Mouse (Mus musculus) CH12F3 (cell line): ENCODE measurements around the gene Adprhl2.

ENCODE experiments used
- in situ Hi-C: fragments of 300-500 bp; cut with MboI; formaldehyde crosslinking; loops from 2 replicates; pipeline ENCODE4 v1.14.3; 2020; ENCODE audit warnings: low sequenced_read_pairs

Adprhl2 gene

GRCm38 (mm10) chr4:126321111-126321853 is at the start of gene Adprhl2:
Gene Adprhl2 (minus strand): TSS chr4:126321703.
- in situ Hi-C loops = loop anchor here (10.0 kb wide), 1 partner anchor 224 kb away; no protein-coding TSS in a partner anchor

GRCm38 (mm10) chr4:126360069-126360468 is 38.6 kb upstream of the Adprhl2 start:
- in situ Hi-C loops = no loop called here

DNA sequence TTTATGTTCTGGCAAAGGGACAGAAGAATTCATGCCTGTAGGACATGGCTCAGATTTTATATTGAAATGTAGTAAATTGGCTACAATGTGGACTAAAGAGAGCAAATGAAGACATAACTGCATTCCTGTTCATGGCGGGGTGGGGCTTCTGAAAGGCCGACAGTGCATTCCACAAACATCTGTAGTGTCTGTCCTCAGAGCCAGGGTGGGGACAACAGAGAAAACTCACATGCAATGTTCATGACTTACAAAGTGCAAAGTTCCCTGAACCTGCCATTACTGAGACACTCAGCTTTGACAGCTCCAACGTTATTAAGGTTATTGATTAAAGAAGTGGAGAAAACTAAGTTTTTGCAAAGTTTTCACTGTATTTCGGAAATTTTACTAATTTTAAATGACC is 21.9 kb upstream of the Adprhl2 start:
- in situ Hi-C loops = no loop called here

DNA sequence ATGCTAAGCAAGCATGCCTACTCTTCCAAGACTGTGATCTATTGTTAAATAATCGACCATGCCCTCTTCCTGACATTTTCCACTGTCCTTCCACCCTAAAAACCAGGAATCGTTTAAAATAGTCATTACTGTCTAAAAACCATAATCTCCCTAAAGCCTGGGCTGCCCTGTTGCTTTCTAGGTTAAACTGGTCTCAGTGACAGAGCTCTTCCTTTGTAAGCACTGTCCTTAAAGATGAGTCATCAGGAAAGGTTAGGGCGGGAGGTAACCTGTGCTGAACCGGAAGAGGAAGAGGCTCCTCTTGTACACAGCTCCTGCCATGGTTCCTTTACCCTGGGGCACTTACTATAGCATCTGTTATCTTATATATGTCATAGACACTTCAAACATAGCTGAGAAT is 18.0 kb upstream of the Adprhl2 start:
- in situ Hi-C loops = no loop called here

DNA sequence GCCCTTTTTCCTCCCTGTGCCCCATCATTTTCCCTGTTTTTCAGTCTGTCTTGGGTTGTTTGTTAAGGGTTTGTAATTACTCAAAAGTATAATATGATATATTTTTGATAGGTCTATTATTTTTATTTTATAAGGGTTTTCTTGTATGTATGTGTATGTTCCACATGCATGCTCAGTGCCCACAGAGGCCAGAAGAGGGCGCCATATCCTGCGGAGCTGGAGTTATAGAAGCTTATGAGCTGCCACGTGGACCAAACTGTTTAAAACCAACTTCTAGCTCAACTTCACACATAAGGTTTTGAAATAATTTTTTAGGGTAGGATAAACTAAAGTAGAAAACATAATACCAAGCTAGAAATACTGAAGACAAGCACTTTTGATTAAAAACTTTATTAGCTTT is 10.9 kb upstream of the Adprhl2 start:
- in situ Hi-C loops = no loop called here

DNA sequence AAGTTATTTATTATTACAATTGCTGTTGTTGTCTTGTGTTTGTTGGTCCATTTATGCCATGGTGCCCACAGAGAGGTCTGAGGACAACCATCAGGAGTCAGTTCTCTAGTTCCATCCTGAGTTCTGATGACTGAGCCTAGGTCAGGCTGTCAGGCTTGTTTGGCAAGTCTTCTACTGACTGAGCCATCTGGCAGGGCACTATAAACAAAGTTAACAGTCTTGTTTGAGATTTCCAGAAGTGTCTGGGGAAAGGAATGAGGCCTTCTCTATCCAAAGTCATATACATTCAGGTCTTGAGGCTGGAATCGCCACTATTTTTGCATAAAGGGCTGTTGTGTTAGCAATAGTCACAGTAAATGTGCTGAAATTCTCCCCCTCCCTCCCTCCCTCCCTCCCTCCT is 10.2 kb upstream of the Adprhl2 start:
- in situ Hi-C loops = no loop called here

GRCm38 (mm10) chr4:126330295-126330694 is 8.8 kb upstream of the Adprhl2 start:
- in situ Hi-C loops = no loop called here

- in situ Hi-C loops = loop anchor here (10.0 kb wide), 1 partner anchor 219 kb away; no protein-coding TSS in a partner anchor
These were observed 4.5 kb upstream of the Adprhl2 start for GRCm38 (mm10) chr4:126326036-126326435.

DNA sequence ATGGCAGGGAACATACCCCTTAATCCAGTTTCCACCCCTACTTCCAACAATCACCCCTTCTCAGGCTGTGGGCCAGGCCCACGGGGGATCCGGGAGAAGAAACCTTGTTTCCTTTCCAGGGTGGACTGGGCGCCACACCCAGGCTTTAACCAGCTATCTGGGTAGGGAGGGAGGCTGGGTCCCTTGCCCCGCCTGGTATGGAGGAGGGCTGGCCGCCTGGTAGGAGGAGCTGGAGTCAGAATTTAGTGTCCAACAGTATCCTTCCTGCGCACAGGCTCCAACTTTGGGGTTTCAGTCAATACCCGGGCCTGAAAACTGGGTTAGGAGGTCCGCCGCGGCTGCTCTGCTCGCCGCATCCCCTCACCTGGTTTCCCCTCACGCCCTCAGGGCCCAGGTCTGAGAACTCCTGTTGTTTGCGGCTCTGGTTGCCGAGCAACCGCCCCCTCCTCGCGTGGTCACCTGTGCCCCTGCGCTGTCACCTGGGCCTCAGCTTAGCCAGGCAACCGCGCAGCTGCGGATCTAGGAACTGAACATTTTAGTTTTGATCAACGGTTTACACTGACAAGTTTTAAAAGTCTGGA is 3.9 kb upstream of the Adprhl2 start, which contains the start of gene Tekt2:
Gene Tekt2 (minus strand): TSS at position 408 of the 581 bp plus-strand sequence.
- in situ Hi-C loops = loop anchor here (10.0 kb wide), 1 partner anchor 219 kb away; no protein-coding TSS in a partner anchor

- in situ Hi-C loops = loop anchor here (10.0 kb wide), 1 partner anchor 220 kb away; no protein-coding TSS in a partner anchor
These were observed 3.4 kb upstream of the Adprhl2 start for GRCm38 (mm10) chr4:126324861-126325260.

- in situ Hi-C loops = loop anchor here (10.0 kb wide), 1 partner anchor 222 kb away; no protein-coding TSS in a partner anchor
These were observed 1.1 kb upstream of the Adprhl2 start for GRCm38 (mm10) chr4:126322646-126323045.

- in situ Hi-C loops = loop anchor here (10.0 kb wide), 1 partner anchor 223 kb away; no protein-coding TSS in a partner anchor
These were observed 480 bp upstream of the Adprhl2 start for GRCm38 (mm10) chr4:126321854-126322511.

DNA sequence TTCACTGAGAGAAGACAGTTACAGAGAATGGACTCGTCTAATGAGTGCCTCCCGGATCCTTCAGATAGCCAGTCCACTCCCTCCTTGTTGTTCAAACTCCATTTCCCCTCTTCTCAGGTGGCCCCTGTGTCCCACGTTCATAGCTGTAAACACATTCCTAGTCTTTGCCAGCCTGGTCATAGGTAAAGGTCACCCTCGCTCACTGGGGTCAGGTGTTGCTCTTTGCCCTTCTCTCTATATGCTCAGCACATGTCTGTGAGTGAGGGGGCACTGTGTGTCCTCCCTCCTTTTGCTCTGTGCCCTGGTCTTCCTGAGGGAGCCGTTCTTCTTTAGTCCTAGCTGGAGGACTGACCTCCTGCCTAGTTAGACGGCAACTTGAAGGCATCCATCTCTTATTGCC is 1.7 kb downstream of the Adprhl2 start:
- in situ Hi-C loops = loop anchor here (10.0 kb wide), 1 partner anchor 225 kb away; no protein-coding TSS in a partner anchor

DNA sequence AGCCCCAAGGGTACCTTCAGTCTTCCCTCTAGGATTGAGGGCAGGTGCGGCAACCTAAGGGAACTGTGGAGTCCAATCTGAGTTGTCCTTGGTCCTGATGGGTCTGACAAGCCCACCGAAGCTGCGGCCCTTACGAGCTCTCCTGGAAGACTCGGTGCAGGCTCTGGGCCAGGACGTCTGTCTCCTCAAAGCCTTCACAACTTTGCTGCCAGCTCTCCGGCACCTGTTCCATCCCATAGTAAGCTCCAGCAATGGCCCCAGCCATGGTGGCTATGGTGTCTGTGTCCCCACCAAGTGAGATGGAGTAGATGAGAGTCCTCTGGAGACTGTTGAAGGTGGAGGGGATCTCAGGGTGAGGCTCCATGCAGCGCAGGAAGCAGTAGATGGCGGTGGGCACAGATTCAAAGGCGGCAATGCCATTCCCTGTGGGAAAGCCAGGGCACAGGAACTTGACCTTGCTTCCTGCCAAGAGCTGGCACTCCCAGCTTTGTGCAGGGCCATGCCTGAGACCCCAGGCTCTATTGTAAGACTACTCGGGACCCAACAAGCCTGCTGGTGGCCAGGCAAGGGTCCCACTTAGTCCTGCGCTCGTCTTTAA is 5.0 kb downstream of the Adprhl2 start:
- in situ Hi-C loops = no loop called here

- in situ Hi-C loops = no loop called here
These were observed 5.6 kb downstream of the Adprhl2 start for GRCm38 (mm10) chr4:126315931-126316330.

DNA sequence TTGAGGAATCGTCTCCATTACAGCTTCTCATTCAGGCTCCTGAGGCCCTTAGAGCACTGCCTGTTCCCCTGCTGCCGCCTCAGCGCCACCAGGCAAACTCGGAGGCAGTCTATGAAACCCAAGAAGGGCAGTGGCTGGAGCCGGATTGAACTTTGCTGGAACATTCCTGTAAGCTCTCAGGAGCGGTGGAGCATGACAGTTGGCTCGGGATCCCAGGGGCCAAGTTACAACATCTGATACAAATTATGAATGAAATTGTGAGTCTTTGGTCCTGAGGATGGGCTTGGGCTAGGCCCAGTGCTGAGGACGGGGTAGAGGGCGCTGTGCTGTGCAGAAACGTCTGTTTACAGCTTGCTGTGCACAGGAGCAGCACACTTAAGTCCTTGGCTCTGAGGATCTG is 7.1 kb downstream of the Adprhl2 start:
- in situ Hi-C loops = no loop called here

DNA sequence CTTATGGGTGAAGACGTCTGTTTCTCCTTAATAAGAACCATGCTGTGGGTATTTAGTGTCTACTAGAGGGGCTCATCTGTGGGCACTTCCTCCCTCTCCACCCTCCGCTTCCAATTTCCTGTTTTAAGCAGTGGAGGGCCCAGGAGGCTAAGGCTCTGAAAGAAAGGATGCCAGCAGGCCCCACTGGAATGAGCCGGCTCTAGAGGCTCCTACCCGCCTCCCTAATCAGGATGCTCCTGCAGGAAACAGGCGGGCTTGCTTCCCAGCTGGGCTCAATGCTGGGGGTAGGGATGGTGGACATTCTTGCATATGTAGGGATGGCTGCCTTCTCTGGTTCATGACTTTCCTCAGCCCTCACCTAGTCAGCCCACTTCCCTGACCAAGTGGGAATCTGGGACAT is 8.3 kb downstream of the Adprhl2 start:
- in situ Hi-C loops = no loop called here

DNA sequence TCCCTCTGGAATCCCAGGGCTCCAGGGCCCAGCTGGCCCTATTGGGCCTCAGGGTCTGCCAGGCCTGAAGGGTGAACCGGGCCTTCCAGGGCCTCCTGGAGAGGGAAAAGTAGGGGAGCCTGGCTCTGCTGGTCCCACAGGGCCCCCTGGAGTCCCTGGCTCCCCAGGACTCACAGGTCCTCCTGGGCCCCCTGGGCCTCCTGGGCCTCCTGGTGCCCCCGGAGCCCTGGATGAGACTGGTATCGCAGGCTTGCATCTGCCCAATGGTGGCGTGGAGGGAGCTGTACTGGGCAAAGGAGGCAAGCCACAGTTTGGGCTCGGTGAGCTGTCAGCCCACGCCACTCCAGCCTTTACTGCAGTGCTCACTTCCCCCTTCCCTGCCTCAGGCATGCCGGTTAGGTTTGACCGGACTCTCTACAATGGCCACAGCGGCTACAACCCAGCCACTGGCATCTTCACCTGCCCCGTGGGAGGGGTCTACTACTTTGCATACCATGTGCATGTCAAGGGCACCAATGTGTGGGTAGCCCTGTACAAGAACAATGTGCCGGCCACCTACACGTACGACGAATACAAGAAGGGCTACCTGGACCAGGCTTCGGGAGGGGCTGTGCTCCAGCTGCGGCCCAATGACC is 9.8 kb downstream of the Adprhl2 start:
- in situ Hi-C loops = no loop called here

GRCm38 (mm10) chr4:126310344-126310743 is 11.2 kb downstream of the Adprhl2 start:
- in situ Hi-C loops = no loop called here

GRCm38 (mm10) chr4:126309922-126310309 is 11.6 kb downstream of the Adprhl2 start:
- in situ Hi-C loops = loop anchor here (10.0 kb wide), 1 partner anchor 85 kb away; no protein-coding TSS in a partner anchor
